Mouse (Mus musculus) embryonic facial prominence, embryonic 13.5 days (tissue): Measurements from ENCODE around the gene Olfr248. TPM values are rescaled to one million over a fixed set of nuclear protein-coding genes. Genes with fewer than 3 reads are reported as not detected.
"Not testable (repeated sequence)": the region's sequence is repeated elsewhere in the genome, so short reads cannot be mapped to it uniquely, and the experiment has no call there.

ENCODE experiments used
- ATAC-seq: fragments of 200-750 bp; cut with Nextera tagmentation; 2 replicates; pipeline ENCODE4 v1.8.0; 2017; ENCODE audit warnings: low read depth; ENCODE audit not compliant: insufficient number of reproducible peaks, insufficient read depth, low FRiP score, low TSS enrichment
- H3K27ac ChIP-seq: fragments of 300-500 bp; sonication (generic); 2 replicates; pipeline ENCODE4 v1.5.1; 2015; ENCODE audit warnings: moderate library complexity, mild to moderate bottlenecking, inconsistent platforms
- H3K27me3 ChIP-seq: fragments of 300-500 bp; sonication (generic); 2 replicates; pipeline ENCODE4 v1.6.1; 2015; ENCODE audit warnings: mild to moderate bottlenecking, inconsistent platforms
- H3K36me3 ChIP-seq: fragments of 300-500 bp; sonication (generic); 2 replicates; pipeline ENCODE4 v1.6.1; 2015; ENCODE audit warnings: mild to moderate bottlenecking, inconsistent platforms
- H3K4me1 ChIP-seq: fragments of 300-500 bp; sonication (generic); 2 replicates; pipeline ENCODE4 v1.6.1; 2015; ENCODE audit warnings: inconsistent platforms
- H3K4me2 ChIP-seq: fragments of 300-500 bp; sonication (generic); 2 replicates; pipeline ENCODE4 v1.6.1; 2015; ENCODE audit warnings: moderate library complexity, mild to moderate bottlenecking, inconsistent platforms
- H3K4me3 ChIP-seq: fragments of 300-500 bp; sonication (generic); 2 replicates; pipeline ENCODE4 v1.5.1; 2015; ENCODE audit warnings: mild to moderate bottlenecking, inconsistent platforms
- H3K9ac ChIP-seq: fragments of 300-500 bp; sonication (generic); 2 replicates; pipeline ENCODE4 v1.6.1; 2015; ENCODE audit warnings: mild to moderate bottlenecking, inconsistent platforms
- H3K9me3 ChIP-seq: fragments of 300-500 bp; sonication (generic); 2 replicates; pipeline ENCODE4 v1.6.1; 2016; ENCODE audit warnings: inconsistent platforms
- WGBS: fragments of 180-500 bp; shearing (Covaris S2); methylation state at CpG from one replicate; pipeline ENCODE4 v1.1.7; 2015; ENCODE audit warnings: mixed read lengths; 5-methylcytosine and 5-hydroxymethylcytosine counted together
- polyA plus RNA-seq: library from polyadenylated mRNA; unstranded; fragments of >200 nt; fragmentation: Nextera tagmentation; extraction: Ambion mirVana; gene quantifications from 2 replicates; pipeline ENCODE4 v1.2.1, GENCODE M21; 2015

Gene Olfr248
- not detected in 2 replicates for polyA plus RNA-seq

GRCm38 (mm10) chr1:174390746-174391145 lies at the start of gene Olfr248:
TSS of gene Olfr248 (plus strand) at chr1:174391046.
- ATAC-seq = no peak
- 88% methylated on average over 2 of the region's 2 CpGs for WGBS
- H3K4me2 ChIP-seq = no peak within 1 kb of the TSS
- H3K27ac ChIP-seq = no peak within 1 kb of the TSS
- H3K27me3 ChIP-seq = no peaks in the 10 kb centered on the region
- no peaks in the 10 kb centered on the region for H3K4me1 ChIP-seq
- no peaks in the 10 kb centered on the region for H3K36me3 ChIP-seq
- H3K4me3 ChIP-seq = no peak within 1 kb of the TSS
- no peak within 1 kb of the TSS for H3K9ac ChIP-seq
- H3K9me3 ChIP-seq = no peaks in the 10 kb centered on the region

- 78% methylated on average over 1 of the region's 1 CpGs for WGBS
- not testable (repeated sequence) for H3K27me3 ChIP-seq, ATAC-seq, H3K9me3 ChIP-seq, H3K4me2 ChIP-seq, H3K4me3 ChIP-seq, H3K36me3 ChIP-seq, H3K4me1 ChIP-seq, H3K27ac ChIP-seq, H3K9ac ChIP-seq
These were observed 37.2 kb upstream of the Olfr248 start for GRCm38 (mm10) chr1:174353636-174354035.

- WGBS = 77% methylated on average over 5 of the region's 5 CpGs
- no peak overlapping the region for H3K4me3 ChIP-seq
- no peaks in the 10 kb centered on the region for H3K27me3 ChIP-seq
- no peak overlapping the region for H3K4me2 ChIP-seq
- H3K27ac ChIP-seq = no peak overlapping the region
- no peaks in the 10 kb centered on the region for H3K9me3 ChIP-seq
- no peak for ATAC-seq
- H3K4me1 ChIP-seq = no peaks in the 10 kb centered on the region
- no peak overlapping the region for H3K9ac ChIP-seq
- H3K36me3 ChIP-seq = no peaks in the 10 kb centered on the region
These were observed 36.2 kb upstream of the Olfr248 start for GRCm38 (mm10) chr1:174354640-174355039.

- H3K36me3 ChIP-seq = no peaks in the 10 kb centered on the region
- H3K4me2 ChIP-seq = no peak within 1 kb of the TSS
- no peak for ATAC-seq
- no peak within 1 kb of the TSS for H3K4me3 ChIP-seq
- no peak within 1 kb of the TSS for H3K9ac ChIP-seq
- no peak within 1 kb of the TSS for H3K27ac ChIP-seq
- H3K27me3 ChIP-seq = no peaks in the 10 kb centered on the region
- 56% methylated on average over 2 of the region's 2 CpGs for WGBS
- H3K9me3 ChIP-seq = no peaks in the 10 kb centered on the region
- no peaks in the 10 kb centered on the region for H3K4me1 ChIP-seq
These were observed 25.9 kb upstream of the Olfr248 start, which contains the start of gene Olfr417 for GRCm38 (mm10) chr1:174364882-174365451. TSS of gene Olfr417 (plus strand) at chr1:174365122.

- no peak overlapping the region for H3K27ac ChIP-seq
- WGBS = 92% methylated on average over 3 of the region's 3 CpGs
- no peak overlapping the region for H3K4me2 ChIP-seq
- H3K4me1 ChIP-seq = no peaks in the 10 kb centered on the region
- H3K9ac ChIP-seq = no peak overlapping the region
- ATAC-seq = no peak
- no peaks in the 10 kb centered on the region for H3K9me3 ChIP-seq
- no peak overlapping the region for H3K4me3 ChIP-seq
- H3K36me3 ChIP-seq = no peaks in the 10 kb centered on the region
- no peaks in the 10 kb centered on the region for H3K27me3 ChIP-seq
These were observed 17.0 kb upstream of the Olfr248 start for GRCm38 (mm10) chr1:174373799-174374198.

- 86% methylated on average over 4 of the region's 4 CpGs for WGBS
- Histone ChIP-seq H3K9me3 (no peaks in the 10 kb centered on the region), H3K9ac (no peak overlapping the region), H3K36me3 (no peaks in the 10 kb centered on the region), H3K27me3 (no peaks in the 10 kb centered on the region), H3K27ac (no peak overlapping the region), H3K4me1 (no peaks in the 10 kb centered on the region), H3K4me3 (no peak overlapping the region), H3K4me2 (no peak overlapping the region)
- no peak for ATAC-seq
These were observed 32.1 kb downstream of the Olfr248 start for GRCm38 (mm10) chr1:174422959-174423358.

GRCm38 (mm10) chr1:174423764-174424163 lies 32.9 kb downstream of the Olfr248 start, which contains the start of gene Olfr414:
TSS of gene Olfr414 (plus strand) at chr1:174424064.
- Histone ChIP-seq H3K27me3 (no peaks in the 10 kb centered on the region), H3K9me3 (no peaks in the 10 kb centered on the region), H3K27ac (no peak within 1 kb of the TSS), H3K4me3 (no peak within 1 kb of the TSS), H3K36me3 (no peaks in the 10 kb centered on the region), H3K9ac (no peak within 1 kb of the TSS), H3K4me2 (no peak within 1 kb of the TSS), H3K4me1 (no peaks in the 10 kb centered on the region)
- ATAC-seq = no peak
- 63% methylated on average over 1 of the region's 1 CpGs for WGBS

- no peak for ATAC-seq
- no peaks in the 10 kb centered on the region for H3K27me3 ChIP-seq
- no peaks in the 10 kb centered on the region for H3K36me3 ChIP-seq
- 50% methylated on average over 3 of the region's 3 CpGs for WGBS
- H3K27ac ChIP-seq = no peak overlapping the region
- H3K4me1 ChIP-seq = no peaks in the 10 kb centered on the region
- H3K9ac ChIP-seq = no peak overlapping the region
- no peak overlapping the region for H3K4me3 ChIP-seq
- H3K9me3 ChIP-seq = no peaks in the 10 kb centered on the region
- H3K4me2 ChIP-seq = no peak overlapping the region
These were observed 35.5 kb downstream of the Olfr248 start for GRCm38 (mm10) chr1:174426180-174426986.

- H3K4me1 ChIP-seq = no peaks in the 10 kb centered on the region
- no peaks in the 10 kb centered on the region for H3K9me3 ChIP-seq
- ATAC-seq = no peak
- H3K4me2 ChIP-seq = no peak overlapping the region
- WGBS = 86% methylated on average over 1 of the region's 1 CpGs
- no peak overlapping the region for H3K27ac ChIP-seq
- H3K4me3 ChIP-seq = no peak overlapping the region
- no peak overlapping the region for H3K9ac ChIP-seq
- no peaks in the 10 kb centered on the region for H3K27me3 ChIP-seq
- H3K36me3 ChIP-seq = no peaks in the 10 kb centered on the region
These were observed 36.6 kb downstream of the Olfr248 start for GRCm38 (mm10) chr1:174427402-174427801.

GRCm38 (mm10) chr1:174428407-174428806 lies 37.6 kb downstream of the Olfr248 start:
- ATAC-seq = no peak
- no peak overlapping the region for H3K27ac ChIP-seq
- WGBS = 89% methylated on average over 2 of the region's 2 CpGs

GRCm38 (mm10) chr1:174434121-174434520 lies 43.3 kb downstream of the Olfr248 start:
- H3K27me3 ChIP-seq = no peaks in the 10 kb centered on the region
- 55% methylated on average over 1 of the region's 1 CpGs for WGBS
- no peak overlapping the region for H3K4me2 ChIP-seq
- H3K4me3 ChIP-seq = no peak overlapping the region
- H3K36me3 ChIP-seq = no peaks in the 10 kb centered on the region
- ATAC-seq = no peak
- no peak overlapping the region for H3K9ac ChIP-seq
- H3K27ac ChIP-seq = no peak overlapping the region
- H3K4me1 ChIP-seq = no peaks in the 10 kb centered on the region
- no peaks in the 10 kb centered on the region for H3K9me3 ChIP-seq

More at GRCm38 (mm10) chr1:174428407-174428806, 37.6 kb downstream of the Olfr248 start:
- Histone ChIP-seq H3K4me3 (no peak overlapping the region), H3K27me3 (no peaks in the 10 kb centered on the region), H3K4me1 (no peaks in the 10 kb centered on the region), H3K9ac (no peak overlapping the region), H3K4me2 (no peak overlapping the region), H3K9me3 (no peaks in the 10 kb centered on the region), H3K36me3 (no peaks in the 10 kb centered on the region)
